Mouse (Mus musculus): Measurements from ENCODE around the gene Rpl29.

- TF ChIP-seq CTCF (IDR thresholded peaks at IDR 0.05; ENCODE audit: low read depth) (no peak), EP300 (optimal IDR thresholded peaks at IDR 0.05) (no peak)
These were observed 8.0 kb upstream of the Rpl29 start for GRCm38 (mm10) chr9:106421033-106421864.
